Mouse (Mus musculus) limb, embryonic 11.5 days (tissue): ENCODE measurements around the gene Kcnip1. TPM values are rescaled to one million over a fixed set of nuclear protein-coding genes. Genes with fewer than 3 reads are reported as not detected.

Experiments used
- ATAC-seq: fragments of 200-750 bp; cut with Nextera tagmentation; 2 replicates; pipeline ENCODE4 v1.8.0; 2017; ENCODE audit warnings: low read depth; ENCODE audit not compliant: insufficient number of reproducible peaks, low FRiP score, low TSS enrichment
- DNase-seq: peaks from one replicate; pipeline ENCODE4 v3.0.0-alpha.2; 2015; ENCODE audit warnings: low spot score
- H3K27ac ChIP-seq: fragments of 300-500 bp; sonication (generic); replicated peaks from 2 replicates; pipeline ENCODE4 v1.5.1; 2014; ENCODE audit warnings: low read depth, mild to moderate bottlenecking, low read length
- H3K27me3 ChIP-seq: fragments of 300-500 bp; sonication (generic); 2 replicates; pipeline ENCODE4 v1.6.1; 2014; ENCODE audit warnings: mild to moderate bottlenecking, low read length, mixed read lengths; ENCODE audit not compliant: control insufficient read depth, insufficient read depth
- H3K36me3 ChIP-seq: fragments of 300-500 bp; sonication (generic); 2 replicates; pipeline ENCODE4 v1.6.1; 2014; ENCODE audit warnings: mild to moderate bottlenecking, low read length, moderate library complexity, mixed read lengths; ENCODE audit not compliant: control insufficient read depth, insufficient read depth
- H3K4me1 ChIP-seq: fragments of 300-500 bp; sonication (generic); 2 replicates; pipeline ENCODE4 v1.6.1; 2014; ENCODE audit warnings: low read length, mixed read lengths; ENCODE audit not compliant: control insufficient read depth, insufficient read depth
- H3K4me2 ChIP-seq: fragments of 300-500 bp; sonication (generic); 2 replicates; pipeline ENCODE4 v1.6.1; 2014; ENCODE audit warnings: low read depth, mild to moderate bottlenecking, moderate library complexity; ENCODE audit not compliant: severe bottlenecking
- H3K4me3 ChIP-seq: fragments of 300-500 bp; sonication (generic); 2 replicates; pipeline ENCODE4 v1.5.1; 2014; ENCODE audit warnings: low read depth, low read length
- H3K9ac ChIP-seq: fragments of 300-500 bp; sonication (generic); 2 replicates; pipeline ENCODE4 v1.6.1; 2014; ENCODE audit warnings: mild to moderate bottlenecking, low read length
- H3K9me3 ChIP-seq: fragments of 300-500 bp; sonication (generic); 2 replicates; pipeline ENCODE4 v1.6.1; 2016; ENCODE audit warnings: low read length; ENCODE audit not compliant: control insufficient read depth
- WGBS: fragments of 180-500 bp; shearing (Covaris S2); extraction: QIAGEN DNeasy Blood & Tissue Kit; methylation state at CpG from one replicate; pipeline ENCODE4 v1.1.7; 2014; 5-methylcytosine and 5-hydroxymethylcytosine counted together
- polyA plus RNA-seq: library from polyadenylated mRNA; unstranded; fragments of >200 nt; fragmentation: Nextera tagmentation; extraction: Ambion mirVana; gene quantifications from 2 replicates; pipeline ENCODE4 v1.2.1, GENCODE M21; 2014

The Kcnip1 gene
- polyA plus RNA-seq, 1 experiment from 2014 or later: 0.80 TPM

GRCm38 (mm10) chr11:33917574-33917973, 75.4 kb downstream of the Kcnip1 start:
- Histone ChIP-seq H3K36me3 (no peaks in the 10 kb centered on the region), H3K4me1 (0 out of 2 replicates have a peak, but pooled peaks cover 1% of the 10 kb centered on the region), H3K4me3 (no peak overlapping the region), H3K27me3 (no peaks in the 10 kb centered on the region), H3K9me3 (no peaks in the 10 kb centered on the region), H3K27ac (no peak overlapping the region), H3K4me2 (no peak overlapping the region), H3K9ac (no peak overlapping the region)
- ATAC-seq (0 out of 2 replicates have a peak, but pooled peaks have one; percentile 65), DNase-seq (peak; percentile 87)
- 20% methylated on average over 6 of the region's 6 CpGs for WGBS

GRCm38 (mm10) chr11:33914216-33914615, 78.7 kb downstream of the Kcnip1 start:
- WGBS: 74% methylated on average over 12 of the region's 12 CpGs
- Histone ChIP-seq H3K4me2 (no peak overlapping the region), H3K9me3 (no peaks in the 10 kb centered on the region), H3K9ac (no peak overlapping the region), H3K4me3 (no peak overlapping the region), H3K4me1 (0 out of 2 replicates have a peak, but pooled peaks cover 4% of the 10 kb centered on the region), H3K27ac (no peak overlapping the region), H3K36me3 (no peaks in the 10 kb centered on the region), H3K27me3 (no peaks in the 10 kb centered on the region)
- no peak for DNase-seq
- ATAC-seq: no peak

- Histone ChIP-seq H3K9ac (no peak overlapping the region), H3K4me1 (0 out of 2 replicates have a peak, but pooled peaks cover 4% of the 10 kb centered on the region), H3K9me3 (no peaks in the 10 kb centered on the region), H3K27ac (no peak overlapping the region), H3K4me2 (no peak overlapping the region), H3K4me3 (no peak overlapping the region), H3K36me3 (no peaks in the 10 kb centered on the region), H3K27me3 (no peaks in the 10 kb centered on the region)
- 89% methylated on average over 7 of the region's 7 CpGs for WGBS
- no peak for ATAC-seq
- no peak for DNase-seq
These were observed 79.9 kb downstream of the Kcnip1 start for GRCm38 (mm10) chr11:33913061-33913460.

- no peak for ATAC-seq
- no peak overlapping the region for H3K4me3 ChIP-seq
- no peak overlapping the region for H3K4me2 ChIP-seq
- H3K27ac ChIP-seq: no peak overlapping the region
- DNase-seq: no peak
- WGBS: 19% methylated on average over 2 of the region's 2 CpGs
- no peak overlapping the region for H3K9ac ChIP-seq
- no peaks in the 10 kb centered on the region for H3K9me3 ChIP-seq
- no peaks in the 10 kb centered on the region for H3K27me3 ChIP-seq
- H3K4me1 ChIP-seq: 0 out of 2 replicates have a peak, but pooled peaks cover 4% of the 10 kb centered on the region
- no peaks in the 10 kb centered on the region for H3K36me3 ChIP-seq
These were observed 80.8 kb downstream of the Kcnip1 start for GRCm38 (mm10) chr11:33912151-33912571.

- H3K9me3 ChIP-seq: no peaks in the 10 kb centered on the region
- no peak overlapping the region for H3K9ac ChIP-seq
- WGBS: 68% methylated on average over 7 of the region's 7 CpGs
- DNase-seq: no peak
- no peak for ATAC-seq
- H3K36me3 ChIP-seq: no peaks in the 10 kb centered on the region
- H3K27ac ChIP-seq: no peak overlapping the region
- H3K4me1 ChIP-seq: 0 out of 2 replicates have a peak, but pooled peaks cover 4% of the 10 kb centered on the region
- no peak overlapping the region for H3K4me2 ChIP-seq
- no peak overlapping the region for H3K4me3 ChIP-seq
- H3K27me3 ChIP-seq: no peaks in the 10 kb centered on the region
These were observed 82.0 kb downstream of the Kcnip1 start for GRCm38 (mm10) chr11:33910982-33911381.

- Histone ChIP-seq H3K36me3 (no peaks in the 10 kb centered on the region), H3K27ac (no peak overlapping the region), H3K9ac (no peak overlapping the region), H3K4me2 (no peak overlapping the region), H3K9me3 (no peaks in the 10 kb centered on the region), H3K4me3 (no peak overlapping the region), H3K4me1 (0 out of 2 replicates have a peak, but pooled peaks cover 4% of the 10 kb centered on the region), H3K27me3 (no peaks in the 10 kb centered on the region)
- WGBS: 72% methylated on average over 4 of the region's 4 CpGs
- ATAC-seq: no peak
- no peak for DNase-seq
These were observed 84.4 kb downstream of the Kcnip1 start for GRCm38 (mm10) chr11:33908360-33909175.

- Histone ChIP-seq H3K9me3 (no peaks in the 10 kb centered on the region), H3K27ac (no peak overlapping the region), H3K27me3 (no peaks in the 10 kb centered on the region), H3K4me2 (no peak overlapping the region), H3K36me3 (no peaks in the 10 kb centered on the region), H3K9ac (no peak overlapping the region), H3K4me3 (no peak overlapping the region), H3K4me1 (no peaks in the 10 kb centered on the region)
- ATAC-seq: no peak
- no peak for DNase-seq
- WGBS: 70% methylated on average over 6 of the region's 6 CpGs
These were observed 89.5 kb downstream of the Kcnip1 start for GRCm38 (mm10) chr11:33903494-33903893.

- Histone ChIP-seq H3K27me3 (no peaks in the 10 kb centered on the region), H3K4me3 (no peak overlapping the region), H3K36me3 (no peaks in the 10 kb centered on the region), H3K9me3 (no peaks in the 10 kb centered on the region), H3K4me2 (no peak overlapping the region), H3K4me1 (no peaks in the 10 kb centered on the region), H3K9ac (no peak overlapping the region), H3K27ac (no peak overlapping the region)
- 80% methylated on average over 10 of the region's 10 CpGs for WGBS
- ATAC-seq (no peak), DNase-seq (no peak)
These were observed 90.6 kb downstream of the Kcnip1 start for GRCm38 (mm10) chr11:33902377-33902776.
